In the genomic region with DNA sequence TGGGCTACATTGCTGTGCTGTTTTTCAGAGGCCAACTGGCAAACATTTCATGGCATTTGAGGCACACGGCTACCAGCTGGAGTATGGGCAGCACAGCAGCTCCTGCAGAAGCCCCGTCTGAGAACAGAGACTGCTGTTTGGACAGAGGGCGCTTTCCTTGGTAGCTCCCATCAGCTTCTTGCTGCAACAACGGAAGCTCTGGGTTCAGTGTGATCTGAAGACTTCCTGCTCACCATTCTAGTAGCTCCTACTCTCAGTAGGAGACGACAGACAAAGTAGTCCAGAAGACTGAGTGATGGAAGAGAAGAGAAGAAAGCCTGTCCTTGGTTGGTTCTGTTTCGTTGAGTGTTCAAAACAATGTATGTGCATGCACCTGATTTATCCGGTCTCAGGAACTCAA, we compare ENCODE assay signal across 14 mouse cellular contexts. TPM values are rescaled to one million over a fixed set of nuclear protein-coding genes. Genes with fewer than 3 reads are reported as not detected.
DNase-seq lines count a peak whose midpoint lies in the region; ATAC-seq and TF ChIP-seq lines count a peak whose summit lies in the region.
"Had no signal": no experiment of that assay in that cellular context is flagged by ENCODE, and none has a peak within 500 bp of the region (broad histone marks: within the 10 kb centered on the region; RNA-seq: fewer than 3 reads in every experiment).

No protein-coding gene starts in this region.

- no peaks in the 10 kb centered on the region for H3K4me1 ChIP-seq in forebrain, embryonic 11.5 days (replicated peaks; ENCODE audit: control insufficient read depth, insufficient read depth, low read length)
- H3K4me1 ChIP-seq in forebrain, embryonic 13.5 days: no peaks in the 10 kb centered on the region
- peaks cover 5% of the 10 kb centered on the region for H3K4me1 ChIP-seq in thymus, adult 2 months (replicated peaks; ENCODE audit: control insufficient read depth, insufficient read depth, low read length)
- H3K4me1 ChIP-seq in liver, embryonic 13.5 days (replicated peaks): peaks cover 54% of the 10 kb centered on the region

- no peaks in the 10 kb centered on the region for H3K27me3 ChIP-seq in forebrain, embryonic 11.5 days (ENCODE audit: control insufficient read depth, insufficient read depth, low read length)
- H3K27me3 ChIP-seq in forebrain, embryonic 13.5 days: no peaks in the 10 kb centered on the region
- no peaks in the 10 kb centered on the region for H3K27me3 ChIP-seq in thymus, adult 2 months (ENCODE audit: control insufficient read depth, insufficient read depth, low read length)
- H3K27me3 ChIP-seq in liver, embryonic 13.5 days: no peaks in the 10 kb centered on the region
- H3K27me3 ChIP-seq: Patski had no signal

- no peak for ATAC-seq in forebrain, embryonic 11.5 days (replicated peaks; ENCODE audit: low FRiP score)
- ATAC-seq in forebrain, embryonic 13.5 days: no peak
- peak; percentile 16; the same call in 1 of the 2 replicates for ATAC-seq in liver, embryonic 13.5 days (ENCODE audit: low read depth)
- ATAC-seq in erythroblast, adult 5-6 weeks (replicated peaks; ENCODE audit: low FRiP score, poor library complexity, severe bottlenecking): no peak
- ATAC-seq: Patski had no signal

- H3K4me2 ChIP-seq in forebrain, embryonic 11.5 days (ENCODE audit: low read depth, low read length, severe bottlenecking): no peak overlapping the region
- no peak overlapping the region for H3K4me2 ChIP-seq in forebrain, embryonic 13.5 days
- 0 out of 2 replicates have a peak overlapping the region, but pooled peaks have one; percentile 21 for H3K4me2 ChIP-seq in liver, embryonic 13.5 days

- no peak for TF ChIP-seq POLR2A in thymus, adult 2 months (IDR thresholded peaks at IDR 0.05; ENCODE audit: control insufficient read depth, extremely low read depth, insufficient read depth, low read length, poor library complexity)

- no peak overlapping the region for H3K9ac ChIP-seq in forebrain, embryonic 11.5 days (ENCODE audit: low read length)
- H3K9ac ChIP-seq in forebrain, embryonic 13.5 days: no peak overlapping the region
- H3K9ac ChIP-seq in liver, embryonic 13.5 days: no peak overlapping the region

- whole genome bisulfite sequencing in forebrain, embryonic 11.5 days: 89% methylated on average over 7 of the region's 7 CpGs
- WGBS in forebrain, embryonic 13.5 days: 87% methylated on average over 7 of the region's 7 CpGs
- 24% methylated on average over 7 of the region's 7 CpGs for WGBS in thymus, adult 2 months
- 40% methylated on average over 7 of the region's 7 CpGs for WGBS in liver, embryonic 13.5 days (ENCODE audit: insufficient replicate concordance)

- no peaks in the 10 kb centered on the region; the same call in 1 of the 2 replicates for H3K36me3 ChIP-seq in forebrain, embryonic 11.5 days (ENCODE audit: control insufficient read depth, insufficient read depth, low read length)
- H3K36me3 ChIP-seq in forebrain, embryonic 13.5 days (ENCODE audit: poor library complexity, severe bottlenecking): peaks cover 50% of the 10 kb centered on the region
- H3K36me3 ChIP-seq in thymus, adult 2 months (ENCODE audit: control insufficient read depth, insufficient read depth, low read length): peaks cover 20% of the 10 kb centered on the region
- peaks cover 37% of the 10 kb centered on the region for H3K36me3 ChIP-seq in liver, embryonic 13.5 days

- H3K27ac ChIP-seq in forebrain, embryonic 11.5 days (ENCODE audit: low read depth, low read length): no peak overlapping the region
- no peak overlapping the region for H3K27ac ChIP-seq in forebrain, embryonic 13.5 days
- H3K27ac ChIP-seq in thymus, adult 2 months (ENCODE audit: control insufficient read depth, insufficient read depth, low read length): peak overlapping the region; percentile 25
- peak overlapping the region; percentile 37; the same call in 1 of the 2 replicates for H3K27ac ChIP-seq in liver, embryonic 13.5 days
- H3K27ac ChIP-seq: hindbrain, embryonic 10.5 days had no signal

- peak; percentile 8 for DNase-seq in forebrain, embryonic 11.5 days (ENCODE audit: low spot score)
- no peak for DNase-seq in thymus, adult 2 months
- no peak for DNase-seq in thymus, postnatal 36 days
- no peak for DNase-seq in liver, embryonic 13.5 days
- DNase-seq in thymus, postnatal 25 days: peak; percentile 20
- no peak for DNase-seq in cerebellum, postnatal 14 days
- DNase-seq: cerebellum, adult 9-11 months; gastrocnemius, postnatal 14 days; kidney, adult 9 months; retina, postnatal 1 day had no signal

- H3K9me3 ChIP-seq in forebrain, embryonic 11.5 days (ENCODE audit: control insufficient read depth, low read length): no peaks in the 10 kb centered on the region
- H3K9me3 ChIP-seq in forebrain, embryonic 13.5 days (replicated peaks): no peaks in the 10 kb centered on the region
- no peaks in the 10 kb centered on the region for H3K9me3 ChIP-seq in liver, embryonic 13.5 days (replicated peaks)
- H3K9me3 ChIP-seq: hindbrain, embryonic 10.5 days had no signal

- no peak for TF ChIP-seq CTCF in thymus, adult 2 months (IDR thresholded peaks at IDR 0.05; ENCODE audit: borderline replicate concordance, control insufficient read depth, extremely low read depth, insufficient read depth, low read length, poor library complexity)

- H3K4me3 ChIP-seq in forebrain, embryonic 11.5 days (ENCODE audit: low read depth, low read length): no peak overlapping the region
- no peak overlapping the region for H3K4me3 ChIP-seq in forebrain, embryonic 13.5 days
- no peak overlapping the region for H3K4me3 ChIP-seq in thymus, adult 2 months (ENCODE audit: control insufficient read depth, insufficient read depth, low read length)
- H3K4me3 ChIP-seq in liver, embryonic 13.5 days (replicated peaks): no peak overlapping the region
- H3K4me3 ChIP-seq: hindbrain, embryonic 10.5 days had no signal

RNA-seq across cellular contexts. Expression of a gene that starts 42.9 kb away (rescaled TPM):
- polyA plus RNA-seq in forebrain, embryonic 11.5 days (2014; fragmentation: Nextera tagmentation; extraction: Ambion mirVana): 83.7 and 84.2 TPM in 2 replicates
- 71.5 and 74.5 TPM in 2 replicates for polyA plus RNA-seq in forebrain, embryonic 13.5 days (2015; fragmentation: Nextera tagmentation; extraction: Ambion mirVana)
- polyA plus RNA-seq in thymus, adult 2 months (2012; rRNA removed): 45.3 and 48.2 TPM in 2 replicates
- polyA plus RNA-seq in liver, embryonic 13.5 days (2015; fragmentation: Nextera tagmentation; extraction: Ambion mirVana): 18.5 and 21.0 TPM in 2 replicates
- total RNA-seq in erythroblast, adult 5-6 weeks (2015; ENCODE audit: low replicate concordance): 12.9 and 14.6 TPM in 2 replicates
- total RNA-seq in erythroblast, adult 5-6 weeks (2017; ENCODE audit: low replicate concordance): 13.9 and 21.5 TPM in 2 replicates

Comparison
In these comparisons a context has a peak if more than half of its experiments do, and no peak if none do; other contexts are left out.
1. DNase-seq: peak in forebrain, embryonic 11.5 days (single experiment) and thymus, postnatal 25 days (single experiment); none in thymus, adult 2 months (single experiment), thymus, postnatal 36 days (0 of 2), liver, embryonic 13.5 days (single experiment) and cerebellum, postnatal 14 days (0 of 2).
2. H3K27ac ChIP-seq: peak in thymus, adult 2 months (single experiment) and liver, embryonic 13.5 days (single experiment); none in forebrain, embryonic 11.5 days (single experiment) and forebrain, embryonic 13.5 days (single experiment).